Mouse (Mus musculus) heart, postnatal 0 days (tissue): ENCODE measurements around the gene Nudt7.

ENCODE experiments used
- CTCF ChIP-seq: IDR thresholded peaks from 2 replicates; pipeline ENCODE4 v1.5.1; 2016; ENCODE audit warnings: antibody characterized with exemption, control low read depth, low read depth
- EP300 ChIP-seq: IDR thresholded peaks from 2 replicates; pipeline ENCODE4 v1.6.1; 2016; ENCODE audit warnings: antibody characterized with exemption, low read depth

DNA sequence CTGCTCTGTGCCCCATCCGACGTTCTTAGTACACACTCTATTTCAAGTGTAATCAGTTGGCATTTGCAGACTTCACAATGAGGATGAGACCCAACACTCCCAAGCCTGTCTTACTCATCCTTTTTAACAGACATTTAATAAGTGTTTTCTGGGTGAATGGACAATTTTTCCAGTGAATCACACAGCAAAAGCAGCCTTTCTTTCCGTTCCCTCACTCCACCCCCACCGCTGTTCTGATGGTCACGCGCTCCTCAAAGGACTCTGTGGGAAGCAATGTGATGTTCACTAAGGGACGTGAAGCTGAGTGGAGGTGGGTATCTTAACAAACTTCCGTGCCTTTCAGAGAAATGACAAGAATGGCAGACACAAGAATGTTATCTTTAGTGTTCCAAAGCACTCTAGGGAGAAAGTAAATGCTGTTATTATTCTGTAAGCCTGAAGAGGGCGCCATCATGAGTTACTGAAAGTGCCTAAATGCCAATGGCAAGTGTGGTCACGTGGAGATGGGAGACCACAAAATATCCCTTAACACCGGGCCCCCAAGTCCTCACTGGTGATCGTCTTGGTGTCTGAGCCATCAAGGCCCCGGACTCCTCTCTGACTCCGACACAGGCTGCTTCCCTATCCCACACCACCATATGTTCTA, 32.7 kb upstream of the Nudt7 start:
- TF ChIP-seq CTCF (no peak), EP300 (no peak)
